Mouse (Mus musculus) erythroblast, embryonic 14.5 days (primary cell): ENCODE data around the gene Smc1a. TPM values are rescaled to one million over a fixed set of nuclear protein-coding genes. Genes with fewer than 3 reads are reported as not detected.
A peak's percentile ranks its signal among the peaks of the same experiment; 100 is the strongest.
"Not testable (repeated sequence)": the region's sequence is repeated elsewhere in the genome, so short reads cannot be mapped to it uniquely, and the experiment has no call there.

ENCODE experiments used
- H3K27me3 ChIP-seq: 2 replicates; pipeline ENCODE4 v1.6.1; 2012; ENCODE audit warnings: inconsistent platforms; ENCODE audit not compliant: control insufficient read depth
- H3K36me3 ChIP-seq: 2 replicates; pipeline ENCODE4 v1.6.1; 2012; ENCODE audit warnings: mild to moderate bottlenecking, inconsistent platforms; ENCODE audit not compliant: control insufficient read depth
- H3K4me1 ChIP-seq: 2 replicates; pipeline ENCODE4 v1.6.1; 2012; ENCODE audit warnings: inconsistent platforms; ENCODE audit not compliant: control insufficient read depth
- H3K4me3 ChIP-seq: replicated peaks from 2 replicates; pipeline ENCODE3; 2012; ENCODE audit warnings: moderate library complexity, mild to moderate bottlenecking, inconsistent platforms
- H3K9me3 ChIP-seq: 2 replicates; pipeline ENCODE4 v1.6.1; 2012; ENCODE audit warnings: low read length, inconsistent platforms, mixed read lengths; ENCODE audit not compliant: control insufficient read depth
- GATA1 ChIP-seq: IDR thresholded peaks from 2 replicates; pipeline ENCODE4 v1.6.1; 2012; ENCODE audit warnings: low read length, inconsistent platforms, mixed read lengths
- TAL1 ChIP-seq: IDR thresholded peaks from 3 replicates; pipeline ENCODE4 v1.6.1; 2012; ENCODE audit warnings: low read length, inconsistent platforms, mixed read lengths
- polyA plus RNA-seq: library from polyadenylated mRNA; stranded (reverse); fragments of >175 nt; gene quantifications from 2 replicates; pipeline ENCODE4 v1.2.3, GENCODE M21; 2012

Gene Smc1a
- polyA plus RNA-seq, 1 experiment, result 2.9 TPM

DNA sequence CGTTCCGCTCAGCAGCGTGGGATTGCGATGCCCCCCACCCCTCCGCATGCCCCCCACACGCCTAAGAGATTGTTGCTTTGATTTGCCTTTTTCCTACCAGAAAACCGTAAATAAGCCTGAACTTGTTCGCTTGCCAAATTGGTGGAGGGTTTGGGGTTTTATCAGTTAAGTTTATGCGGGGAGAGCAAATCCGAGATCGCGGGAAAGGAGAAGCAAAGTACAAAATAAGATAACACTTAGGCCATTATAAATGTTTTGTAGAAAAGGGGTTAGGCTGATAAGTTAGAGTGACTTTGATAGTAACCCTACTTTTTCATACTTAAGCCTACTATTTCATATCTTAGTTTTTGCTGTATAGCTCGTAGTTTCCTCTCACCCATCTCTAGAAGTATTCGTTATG is 958 bp downstream of the Smc1a start:
- Histone ChIP-seq H3K4me1 (peaks cover 36% of the 10 kb centered on the region), H3K4me3 (peak overlapping the region; percentile 91), H3K27me3 (peaks cover 10% of the 10 kb centered on the region; the same call in 1 of the 2 replicates), H3K36me3 (peaks cover 15% of the 10 kb centered on the region), H3K9me3 (peaks cover 9% of the 10 kb centered on the region)
- TF ChIP-seq GATA1 (no peak), TAL1 (no peak)

DNA sequence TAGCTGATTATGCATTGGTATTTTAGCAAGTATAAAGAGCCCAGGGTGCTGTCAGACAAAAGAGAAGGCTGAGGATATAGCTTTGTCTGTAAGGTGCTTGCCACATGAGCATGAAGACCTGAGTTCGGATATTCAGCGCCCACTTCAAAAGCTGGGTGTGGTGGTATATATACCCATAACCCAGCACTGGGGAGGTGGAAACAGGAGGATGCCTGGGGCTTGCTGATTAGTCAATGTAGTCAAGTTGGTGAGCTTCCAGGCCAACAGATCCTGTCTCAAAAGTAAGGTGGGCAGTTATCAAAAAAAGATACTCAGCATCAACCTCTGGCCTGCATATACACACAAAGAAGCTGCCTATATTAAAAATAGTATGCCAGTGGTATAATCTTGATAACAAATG is 3.1 kb downstream of the Smc1a start:
- Histone ChIP-seq H3K27me3 (peaks cover 10% of the 10 kb centered on the region; the same call in 1 of the 2 replicates), H3K4me1 (peaks cover 34% of the 10 kb centered on the region), H3K9me3 (peaks cover 9% of the 10 kb centered on the region), H3K36me3 (peaks cover 27% of the 10 kb centered on the region), H3K4me3 (peak overlapping the region; percentile 91)
- TF ChIP-seq TAL1 (peak; percentile 30; the same call in 1 of the 3 replicates), GATA1 (no peak)

DNA sequence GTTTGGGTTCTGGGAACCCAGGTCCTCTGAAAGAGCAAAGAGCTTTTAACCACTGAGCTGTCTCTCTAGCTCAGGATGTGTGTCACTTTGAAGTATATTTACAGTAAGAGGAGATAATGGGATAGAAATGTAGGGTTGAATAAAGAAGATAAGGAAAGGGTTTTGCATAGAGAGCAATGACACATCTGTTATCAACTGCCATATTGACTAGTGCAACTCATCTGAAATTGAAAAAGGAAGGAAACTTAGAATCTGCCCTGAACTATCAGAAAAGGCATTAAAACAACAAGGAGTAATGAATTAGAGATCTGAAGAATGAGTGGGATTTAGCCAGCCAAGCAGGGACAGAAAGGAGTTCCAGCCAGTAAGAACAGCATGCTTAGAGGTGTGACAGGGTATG is 23.6 kb downstream of the Smc1a start:
- no peaks in the 10 kb centered on the region for H3K9me3 ChIP-seq
- TF ChIP-seq GATA1, result no peak
- no peak for TF ChIP-seq TAL1
- peaks cover 24% of the 10 kb centered on the region for H3K4me1 ChIP-seq
- no peak overlapping the region for H3K4me3 ChIP-seq
- H3K36me3 ChIP-seq, result peaks cover 88% of the 10 kb centered on the region
- H3K27me3 ChIP-seq, result peaks cover 6% of the 10 kb centered on the region; the same call in 1 of the 2 replicates

DNA sequence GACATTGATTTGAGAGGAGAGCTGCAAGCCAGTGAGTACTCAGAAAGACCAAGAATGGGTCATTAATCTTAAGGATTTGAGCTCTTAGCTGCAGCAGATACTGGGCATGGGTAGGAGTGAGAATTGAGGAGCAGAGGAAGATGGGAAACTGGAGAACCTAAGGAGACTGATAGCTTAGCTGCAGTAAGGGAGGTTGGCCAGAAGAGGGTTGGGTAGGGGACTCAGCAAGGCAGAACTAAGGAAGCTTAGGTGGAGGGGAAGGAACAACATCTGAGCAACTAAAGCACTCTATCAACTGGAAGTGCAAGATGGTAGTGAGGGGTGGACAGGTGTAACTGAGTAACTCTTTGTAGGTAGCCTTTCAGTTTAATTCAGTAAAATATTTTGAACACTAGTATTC is 31.0 kb downstream of the Smc1a start:
- Histone ChIP-seq H3K36me3 (peaks cover 88% of the 10 kb centered on the region), H3K4me1 (no peaks in the 10 kb centered on the region), H3K4me3 (no peak overlapping the region), H3K27me3 (peaks cover 4% of the 10 kb centered on the region; the same call in 1 of the 2 replicates), H3K9me3 (no peaks in the 10 kb centered on the region)
- TF ChIP-seq GATA1 (no peak), TAL1 (no peak)

DNA sequence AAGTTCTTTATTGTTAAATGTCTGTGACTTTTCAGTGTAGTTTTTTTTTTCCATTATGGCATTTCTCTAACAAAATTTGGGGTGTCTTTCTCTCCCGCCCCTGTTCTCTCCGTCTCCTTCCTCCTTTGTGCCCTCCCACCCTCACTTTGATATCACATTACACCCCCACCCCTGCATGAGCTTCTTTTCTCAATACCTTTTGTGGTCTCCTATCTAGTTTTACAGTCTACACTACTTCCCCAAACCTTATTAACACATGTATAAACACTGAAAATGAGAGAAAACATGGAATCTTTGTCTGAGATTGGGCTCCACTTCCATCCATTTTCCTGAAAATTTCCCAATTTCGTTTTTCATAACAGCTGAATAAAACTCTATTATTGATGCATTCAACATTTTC is 36.3 kb downstream of the Smc1a start:
- Histone ChIP-seq H3K9me3 (no peaks in the 10 kb centered on the region), H3K4me3 (no peak overlapping the region), H3K4me1 (no peaks in the 10 kb centered on the region), H3K27me3 (peaks cover 3% of the 10 kb centered on the region; the same call in 1 of the 2 replicates), H3K36me3 (peaks cover 88% of the 10 kb centered on the region)
- TF ChIP-seq GATA1 (no peak), TAL1 (no peak)

DNA sequence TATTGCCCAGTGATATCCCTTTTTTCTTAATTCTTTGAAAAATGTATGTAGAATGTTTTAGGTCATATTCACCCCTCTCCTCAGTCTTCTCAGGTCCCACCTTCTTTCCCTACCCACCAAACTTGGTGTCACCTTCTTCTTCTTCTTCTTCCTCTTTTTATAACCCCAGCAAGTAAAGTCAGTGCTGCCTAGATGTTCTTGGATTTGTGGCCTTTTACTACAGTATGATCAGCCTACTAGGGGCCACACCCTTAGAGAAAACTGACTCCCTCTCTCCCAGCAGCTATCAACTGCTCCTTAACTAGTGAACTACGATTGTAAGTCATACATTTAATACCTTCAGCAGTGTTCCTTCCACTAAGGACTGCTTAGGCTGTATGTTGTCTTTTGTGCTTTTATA is 37.9 kb downstream of the Smc1a start:
- no peak overlapping the region for H3K4me3 ChIP-seq
- H3K9me3 ChIP-seq, result no peaks in the 10 kb centered on the region
- H3K4me1 ChIP-seq, result no peaks in the 10 kb centered on the region
- peaks cover 88% of the 10 kb centered on the region for H3K36me3 ChIP-seq
- TF ChIP-seq TAL1, result no peak
- TF ChIP-seq GATA1, result no peak
- peaks cover 3% of the 10 kb centered on the region; the same call in 1 of the 2 replicates for H3K27me3 ChIP-seq

DNA sequence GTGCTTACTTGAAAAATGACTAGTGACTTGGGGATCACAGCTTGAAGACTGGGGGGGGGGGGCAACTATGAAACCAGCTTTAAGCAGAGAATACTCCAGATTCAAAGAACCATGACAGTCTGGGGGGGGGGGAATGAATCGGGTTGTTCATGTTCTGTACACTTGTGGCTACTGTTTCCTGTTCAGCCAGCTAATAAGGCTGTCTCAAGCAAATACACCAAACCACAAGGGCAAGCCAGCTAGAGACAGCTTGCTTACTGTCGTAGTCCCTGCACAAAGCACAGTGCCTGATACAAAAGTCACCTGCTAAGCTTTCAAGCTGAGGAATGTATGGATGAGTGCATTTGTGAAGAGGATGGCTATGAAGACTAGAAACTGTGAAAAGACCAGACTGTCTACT is 49.4 kb downstream of the Smc1a start:
- TF ChIP-seq TAL1, result no peak
- no peak for TF ChIP-seq GATA1
- Histone ChIP-seq H3K9me3 (no peaks in the 10 kb centered on the region), H3K4me1 (no peaks in the 10 kb centered on the region; the same call in 1 of the 2 replicates), H3K4me3 (no peak overlapping the region), H3K27me3 (no peaks in the 10 kb centered on the region; the same call in 1 of the 2 replicates), H3K36me3 (peaks cover 43% of the 10 kb centered on the region)

DNA sequence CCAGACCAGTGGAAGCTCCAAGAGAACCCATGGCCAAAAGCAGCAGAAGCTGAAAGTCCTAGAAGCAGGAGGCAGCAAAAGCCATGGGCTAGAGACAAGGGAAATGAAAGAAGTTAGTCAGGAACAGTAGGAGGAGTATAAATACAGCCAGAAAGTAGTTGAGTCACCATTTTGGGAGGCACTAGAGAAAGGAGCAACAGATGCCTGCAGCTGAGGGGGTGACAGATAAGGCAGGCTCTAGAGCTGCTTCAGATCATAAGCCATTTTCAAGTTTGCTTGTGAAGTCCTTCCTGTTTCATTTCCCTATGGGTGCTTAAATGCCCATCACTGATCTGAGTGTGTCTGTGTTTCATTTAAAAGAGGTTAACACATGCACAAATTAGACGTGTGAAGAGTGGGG is 51.6 kb downstream of the Smc1a start:
- peaks cover 21% of the 10 kb centered on the region for H3K36me3 ChIP-seq
- TF ChIP-seq GATA1 (no peak), TAL1 (no peak)
- no peaks in the 10 kb centered on the region; the same call in 1 of the 2 replicates for H3K27me3 ChIP-seq
- no peaks in the 10 kb centered on the region; the same call in 1 of the 2 replicates for H3K4me1 ChIP-seq
- H3K4me3 ChIP-seq, result no peak overlapping the region
- H3K9me3 ChIP-seq, result no peaks in the 10 kb centered on the region

DNA sequence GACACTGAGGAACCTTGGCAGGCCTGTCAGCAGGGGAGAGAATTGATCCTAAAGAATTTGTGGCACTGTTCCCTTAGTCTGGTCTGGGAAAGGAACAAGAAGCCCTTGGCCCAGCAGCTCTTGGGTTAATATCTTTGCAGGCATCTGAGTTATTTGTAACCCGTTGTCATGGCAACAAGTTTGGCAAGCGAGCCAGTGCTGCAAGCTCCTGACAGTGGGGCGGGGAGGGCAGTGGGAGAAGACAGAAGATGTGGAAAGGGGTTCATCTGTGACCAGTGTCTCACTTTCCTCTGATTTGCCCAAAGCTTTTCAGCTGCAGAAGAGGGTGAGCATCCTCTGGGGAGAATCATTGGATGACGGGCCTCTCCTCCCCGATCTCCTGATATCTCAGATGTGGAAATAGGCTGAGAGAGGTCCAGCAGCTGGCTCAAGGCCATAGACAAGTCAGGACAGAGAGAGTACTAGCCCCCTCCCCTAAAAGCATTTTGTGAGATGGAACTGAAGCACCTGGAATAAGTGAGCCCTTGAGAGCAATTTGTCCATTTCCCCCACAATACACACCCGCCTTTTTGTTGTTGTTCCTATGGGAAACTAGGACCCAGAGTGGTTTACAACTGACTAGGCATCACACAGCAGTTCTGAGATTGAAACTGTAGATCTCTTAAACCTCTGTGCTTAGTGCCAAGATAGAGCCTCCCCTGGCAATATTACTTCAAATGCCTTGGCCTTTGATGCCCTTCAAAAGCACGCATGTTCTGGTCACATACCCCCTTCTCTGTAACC is 73.8 kb downstream of the Smc1a start:
- H3K9me3 ChIP-seq, H3K36me3 ChIP-seq, H3K4me1 ChIP-seq, H3K4me3 ChIP-seq, H3K27me3 ChIP-seq: not testable (repeated sequence)
